Mouse (Mus musculus) intestine, embryonic 16.5 days (tissue): ENCODE measurements around the gene Grid1. TPM values are rescaled to one million over a fixed set of nuclear protein-coding genes. Genes with fewer than 3 reads are reported as not detected.

Source experiments
- ATAC-seq: fragments of 200-750 bp; cut with Nextera tagmentation; 2 replicates; pipeline ENCODE4 v1.8.0; 2017; ENCODE audit warnings: moderate TSS enrichment, moderate library complexity
- H3K27ac ChIP-seq: fragments of 300-500 bp; sonication (generic); 2 replicates; pipeline ENCODE4 v1.5.1; 2014; ENCODE audit warnings: mild to moderate bottlenecking, low read length
- H3K27me3 ChIP-seq: fragments of 300-500 bp; sonication (generic); replicated peaks from 2 replicates; pipeline ENCODE4 v1.6.1; 2014; ENCODE audit warnings: low read length, control low read depth, mixed read lengths; ENCODE audit not compliant: control insufficient read depth, insufficient read depth
- H3K36me3 ChIP-seq: fragments of 300-500 bp; sonication (generic); 2 replicates; pipeline ENCODE4 v1.6.1; 2014; ENCODE audit warnings: low read length, control low read depth; ENCODE audit not compliant: control insufficient read depth, insufficient read depth
- H3K4me1 ChIP-seq: fragments of 300-500 bp; sonication (generic); 2 replicates; pipeline ENCODE4 v1.6.1; 2014; ENCODE audit warnings: low read length, control low read depth, mixed read lengths; ENCODE audit not compliant: control insufficient read depth, insufficient read depth
- H3K4me2 ChIP-seq: fragments of 300-500 bp; sonication (generic); 2 replicates; pipeline ENCODE4 v1.6.1; 2014; ENCODE audit warnings: low read depth, low read length, control low read depth
- H3K4me3 ChIP-seq: fragments of 300-500 bp; sonication (generic); 2 replicates; pipeline ENCODE4 v1.5.1; 2014; ENCODE audit warnings: mild to moderate bottlenecking, low read length
- H3K9ac ChIP-seq: fragments of 300-500 bp; sonication (generic); 2 replicates; pipeline ENCODE4 v1.6.1; 2014; ENCODE audit warnings: low read depth, low read length
- H3K9me3 ChIP-seq: fragments of 300-500 bp; sonication (generic); 2 replicates; pipeline ENCODE4 v1.6.1; 2016; ENCODE audit warnings: low read length, control low read depth; ENCODE audit not compliant: control insufficient read depth
- WGBS: fragments of 180-500 bp; shearing (Covaris S2); extraction: QIAGEN DNeasy Blood & Tissue Kit; methylation state at CpG from one replicate; pipeline ENCODE4 v1.1.7; 2014; 5-methylcytosine and 5-hydroxymethylcytosine counted together
- polyA plus RNA-seq: library from polyadenylated mRNA; unstranded; fragments of >200 nt; fragmentation: Nextera tagmentation; extraction: Ambion mirVana; gene quantifications from 2 replicates; pipeline ENCODE4 v1.2.1, GENCODE M21; 2015

Gene Grid1
- polyA plus RNA-seq, 1 experiment from 2014 or later: 0.15 TPM

- Histone ChIP-seq H3K4me1 (no peaks in the 10 kb centered on the region), H3K27me3 (no peaks in the 10 kb centered on the region), H3K4me2 (no peak overlapping the region), H3K36me3 (no peaks in the 10 kb centered on the region), H3K9me3 (no peaks in the 10 kb centered on the region), H3K27ac (no peak overlapping the region), H3K4me3 (no peak overlapping the region), H3K9ac (no peak overlapping the region)
- no peak for ATAC-seq
- 83% methylated on average over 3 of the region's 3 CpGs for WGBS
Measured at GRCm38 (mm10) chr14:35404249-35404908, 584.5 kb downstream of the Grid1 start.

- no peak for ATAC-seq
- no peak overlapping the region for H3K9ac ChIP-seq
Measured at GRCm38 (mm10) chr14:35430259-35430658, 610.4 kb downstream of the Grid1 start.

GRCm38 (mm10) chr14:35453702-35454101 lies 633.8 kb downstream of the Grid1 start:
- Histone ChIP-seq H3K27me3 (no peaks in the 10 kb centered on the region), H3K36me3 (no peaks in the 10 kb centered on the region), H3K9me3 (no peaks in the 10 kb centered on the region), H3K9ac (no peak overlapping the region), H3K4me3 (no peak overlapping the region), H3K4me1 (no peaks in the 10 kb centered on the region), H3K4me2 (no peak overlapping the region), H3K27ac (no peak overlapping the region)
- ATAC-seq: no peak
- WGBS: 83% methylated on average over 7 of the region's 7 CpGs

More at GRCm38 (mm10) chr14:35430259-35430658, 610.4 kb downstream of the Grid1 start:
- Histone ChIP-seq H3K4me3 (no peak overlapping the region), H3K36me3 (no peaks in the 10 kb centered on the region), H3K9me3 (no peaks in the 10 kb centered on the region), H3K4me1 (no peaks in the 10 kb centered on the region), H3K27ac (no peak overlapping the region), H3K27me3 (no peaks in the 10 kb centered on the region), H3K4me2 (no peak overlapping the region)
- WGBS: 75% methylated on average over 2 of the region's 2 CpGs

GRCm38 (mm10) chr14:35468254-35468653 lies 648.3 kb downstream of the Grid1 start:
- no peaks in the 10 kb centered on the region for H3K27me3 ChIP-seq
- no peak overlapping the region for H3K27ac ChIP-seq
- no peak overlapping the region for H3K9ac ChIP-seq
- no peaks in the 10 kb centered on the region for H3K36me3 ChIP-seq
- H3K4me1 ChIP-seq: no peaks in the 10 kb centered on the region
- no peak overlapping the region for H3K4me2 ChIP-seq
- ATAC-seq: no peak
- 66% methylated on average over 6 of the region's 6 CpGs for WGBS
- no peaks in the 10 kb centered on the region for H3K9me3 ChIP-seq
- H3K4me3 ChIP-seq: no peak overlapping the region

GRCm38 (mm10) chr14:35486017-35486416 lies 666.1 kb downstream of the Grid1 start:
- Histone ChIP-seq H3K4me2 (no peak overlapping the region), H3K9me3 (no peaks in the 10 kb centered on the region), H3K27me3 (no peaks in the 10 kb centered on the region), H3K4me1 (no peaks in the 10 kb centered on the region), H3K27ac (no peak overlapping the region), H3K4me3 (no peak overlapping the region), H3K36me3 (no peaks in the 10 kb centered on the region), H3K9ac (no peak overlapping the region)
- WGBS: 84% methylated on average over 2 of the region's 2 CpGs
- no peak for ATAC-seq

DNA sequence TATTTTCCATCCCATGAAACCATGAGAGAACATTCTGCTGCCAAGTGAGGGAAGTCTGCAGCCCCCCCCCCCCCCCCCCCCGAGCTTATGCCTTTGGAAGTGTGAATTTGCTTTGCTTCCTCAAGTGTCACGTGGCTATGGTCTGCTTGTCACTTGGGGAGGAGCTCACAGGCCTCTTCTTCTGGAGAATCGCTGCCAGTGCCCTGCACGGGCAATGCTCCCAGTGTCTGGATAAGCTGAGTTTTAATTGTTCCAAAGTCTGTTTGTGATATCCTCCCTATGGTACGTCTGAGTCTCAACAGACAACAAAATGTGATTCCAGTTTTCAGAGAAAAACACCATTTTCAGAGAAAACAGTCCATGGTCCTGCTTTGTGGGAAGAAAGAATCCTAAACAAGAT lies 682.4 kb downstream of the Grid1 start:
- no peak overlapping the region for H3K9ac ChIP-seq
- H3K4me1 ChIP-seq: no peaks in the 10 kb centered on the region
- no peak overlapping the region for H3K27ac ChIP-seq
- H3K27me3 ChIP-seq: no peaks in the 10 kb centered on the region
- no peak overlapping the region for H3K4me3 ChIP-seq
- no peak for ATAC-seq
- H3K9me3 ChIP-seq: no peaks in the 10 kb centered on the region
- 55% methylated on average over 4 of the region's 5 CpGs for WGBS
- no peak overlapping the region for H3K4me2 ChIP-seq
- H3K36me3 ChIP-seq: no peaks in the 10 kb centered on the region

- Histone ChIP-seq H3K4me1 (no peaks in the 10 kb centered on the region), H3K9ac (no peak overlapping the region), H3K27ac (no peak overlapping the region), H3K4me2 (no peak overlapping the region), H3K9me3 (no peaks in the 10 kb centered on the region), H3K27me3 (no peaks in the 10 kb centered on the region), H3K36me3 (no peaks in the 10 kb centered on the region), H3K4me3 (no peak overlapping the region)
- no peak for ATAC-seq
Measured at GRCm38 (mm10) chr14:35519402-35519801, 699.5 kb downstream of the Grid1 start.

- Histone ChIP-seq H3K27me3 (no peaks in the 10 kb centered on the region), H3K4me2 (no peak overlapping the region), H3K36me3 (no peaks in the 10 kb centered on the region), H3K9ac (no peak overlapping the region), H3K4me1 (no peaks in the 10 kb centered on the region), H3K4me3 (no peak overlapping the region), H3K27ac (no peak overlapping the region), H3K9me3 (no peaks in the 10 kb centered on the region)
- peak; percentile 73 for ATAC-seq
- 58% methylated on average over 3 of the region's 3 CpGs for WGBS
Measured at GRCm38 (mm10) chr14:35538835-35539234, 718.9 kb downstream of the Grid1 start.

GRCm38 (mm10) chr14:35541254-35541991 lies 721.5 kb downstream of the Grid1 start:
- no peak overlapping the region for H3K27ac ChIP-seq
- no peak overlapping the region for H3K4me2 ChIP-seq
- no peaks in the 10 kb centered on the region for H3K4me1 ChIP-seq
- H3K4me3 ChIP-seq: no peak overlapping the region
- H3K27me3 ChIP-seq: no peaks in the 10 kb centered on the region
- no peaks in the 10 kb centered on the region for H3K36me3 ChIP-seq
- 50% methylated on average over 4 of the region's 4 CpGs for WGBS
- no peaks in the 10 kb centered on the region for H3K9me3 ChIP-seq
- no peak overlapping the region for H3K9ac ChIP-seq
- peak; percentile 63 for ATAC-seq
